Mouse (Mus musculus): ENCODE data around the gene Fam228a.

GRCm38 (mm10) chr12:4784466-4784865 lies 46.2 kb upstream of the Fam228a start:
- no peak for TF ChIP-seq CTCF (IDR thresholded peaks at IDR 0.05; ENCODE audit: low read depth, low read length)
- no peak for TF ChIP-seq GATA1 (IDR thresholded peaks at IDR 0.05; ENCODE audit: borderline replicate concordance, low read length)
